Mouse (Mus musculus) brain, embryonic 14.5 days (tissue): ENCODE measurements at regions not wholly inside any gene's neighbourhood (a gene's known extent, or its start where the extent isn't known, plus 50 kb on each side); places are given as distances from the start of the nearest gene placed in this dataset.

Source experiments
- CTCF ChIP-seq: fragments of 200-500 bp; IDR thresholded peaks from 2 replicates; pipeline ENCODE4 v1.5.1; 2012; ENCODE audit warnings: inconsistent platforms, mild to moderate bottlenecking, moderate library complexity, borderline replicate concordance; ENCODE audit not compliant: insufficient read depth, insufficient read length; ENCODE audit errors: extremely low read depth
- POLR2A ChIP-seq: fragments of 200-500 bp; IDR thresholded peaks from 2 replicates; pipeline ENCODE4 v1.6.1; 2012; ENCODE audit warnings: mild to moderate bottlenecking, inconsistent platforms, borderline replicate concordance; ENCODE audit not compliant: poor library complexity, insufficient read depth, insufficient read length, severe bottlenecking; ENCODE audit errors: extremely low read depth

DNA sequence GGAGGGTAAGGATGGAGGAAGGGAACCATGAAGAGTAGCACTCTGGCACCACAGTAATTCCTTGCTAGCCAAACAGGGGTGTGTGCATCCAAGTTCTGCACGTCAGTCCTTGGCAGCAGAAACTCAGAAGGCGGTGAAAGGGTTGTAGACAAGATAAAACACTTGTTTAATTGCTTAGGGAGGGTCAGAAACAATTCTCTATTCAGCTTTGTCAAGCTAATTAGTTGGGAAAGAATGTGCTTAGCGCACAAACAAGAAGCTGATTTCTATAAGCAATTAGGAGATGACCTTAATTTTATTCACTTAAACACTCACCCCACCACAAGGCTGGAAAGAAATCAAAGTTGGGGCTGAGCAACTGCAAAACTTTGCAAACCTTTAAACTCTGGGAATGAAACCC, 491.7 kb upstream of the Ercc4 start:
- TF ChIP-seq CTCF (no peak), POLR2A (no peak)
